Mouse (Mus musculus): ENCODE results near the gene Gatad2a. TPM values are rescaled to one million over a fixed set of nuclear protein-coding genes. Genes with fewer than 3 reads are reported as not detected.

Gatad2a gene
- polyA plus RNA-seq, 2 experiments, result 18.3 to 22.7 TPM

DNA sequence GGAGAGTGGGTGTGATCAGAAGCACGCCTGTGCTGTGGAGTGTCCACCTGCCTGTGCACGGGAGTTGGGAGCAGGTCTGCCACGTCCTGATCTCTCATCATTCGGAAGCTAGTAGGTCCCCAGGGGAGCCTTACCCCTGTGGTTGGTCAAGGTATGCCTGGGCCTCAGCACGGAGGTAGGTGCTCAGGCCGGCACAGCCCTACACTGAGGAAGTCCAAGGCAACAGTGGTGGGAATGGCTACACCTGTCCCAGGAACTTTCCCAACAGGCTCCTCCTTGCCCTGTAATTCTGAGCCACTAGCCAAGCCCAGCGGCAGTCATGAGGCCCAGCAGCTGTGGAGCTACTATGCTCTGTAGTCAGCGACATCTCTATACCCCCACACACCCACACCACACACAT, 116.5 kb downstream of the Gatad2a start:
- Histone ChIP-seq H3K27me3 (ENCODE audit: control insufficient read depth, insufficient read depth, low read length) (peaks cover 56% of the 10 kb centered on the region), H3K9ac (replicated peaks) (no peak overlapping the region), H3K4me1 (replicated peaks; ENCODE audit: control insufficient read depth in 2 of 2, insufficient read depth in 2 of 2, low read length in 1 of 2) (no peaks in the 10 kb centered on the region), H3K36me3 (replicated peaks; ENCODE audit: control insufficient read depth, insufficient read depth, low read depth) (no peaks in the 10 kb centered on the region), H3K4me3 (ENCODE audit: insufficient read depth in 1 of 2, low read depth in 2 of 2, low read length in 2 of 2) (no peak overlapping the region), H3K27ac (no peak overlapping the region), H3K4me2 (ENCODE audit: low read depth) (no peak overlapping the region), H3K9me3 (ENCODE audit: control insufficient read depth, low read length) (no peaks in the 10 kb centered on the region)
- no peak for TF ChIP-seq EP300 (IDR thresholded peaks at IDR 0.05; ENCODE audit: low read depth)
- no peak for TF ChIP-seq CTCF (IDR thresholded peaks at IDR 0.05; ENCODE audit: low read depth)
- ATAC-seq (ENCODE audit: insufficient read depth) (no peak), DNase-seq (ENCODE audit: low read depth in 3 of 3, low spot score in 3 of 3) (no peak)
- 50% methylated on average over 8 of the region's 8 CpGs for WGBS (ENCODE audit: insufficient replicate concordance)

DNA sequence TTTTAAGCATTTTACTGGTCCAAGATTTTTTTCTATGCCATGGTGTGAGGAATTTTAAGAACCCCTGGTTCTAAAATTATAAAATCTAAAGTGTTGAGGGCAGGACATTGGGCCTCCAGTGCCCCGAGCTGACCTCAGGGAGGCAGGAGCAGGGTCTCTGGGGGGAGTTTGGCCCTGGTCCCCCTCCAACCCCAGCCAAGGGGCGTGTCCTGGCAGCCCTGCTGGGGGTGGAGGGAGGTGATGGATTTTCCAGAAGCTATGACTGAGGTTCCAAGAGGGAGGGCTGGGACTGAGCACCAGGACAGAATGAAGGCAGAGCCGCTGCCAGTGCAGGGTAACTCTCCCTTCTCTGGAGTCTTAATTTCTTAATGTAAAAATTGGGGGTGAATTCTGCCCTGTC, 118.2 kb downstream of the Gatad2a start:
- H3K27ac ChIP-seq, result no peak overlapping the region
- H3K9ac ChIP-seq (replicated peaks), result no peak overlapping the region
- no peak overlapping the region for H3K4me2 ChIP-seq (ENCODE audit: low read depth)
- 41% methylated on average over 3 of the region's 3 CpGs for WGBS (ENCODE audit: insufficient replicate concordance)
- no peaks in the 10 kb centered on the region for H3K9me3 ChIP-seq (ENCODE audit: control insufficient read depth, low read length)
- no peak for ATAC-seq (ENCODE audit: insufficient read depth)
- H3K4me1 ChIP-seq (replicated peaks; ENCODE audit: control insufficient read depth in 2 of 2, insufficient read depth in 2 of 2, low read length in 1 of 2), result no peaks in the 10 kb centered on the region
- H3K4me3 ChIP-seq (ENCODE audit: insufficient read depth in 1 of 2, low read depth in 2 of 2, low read length in 2 of 2), result no peak overlapping the region
- no peaks in the 10 kb centered on the region for H3K36me3 ChIP-seq (replicated peaks; ENCODE audit: control insufficient read depth, insufficient read depth, low read depth)
- no peak for DNase-seq (ENCODE audit: low read depth in 3 of 3, low spot score in 3 of 3)
- H3K27me3 ChIP-seq (ENCODE audit: control insufficient read depth, insufficient read depth, low read length), result peaks cover 40% of the 10 kb centered on the region
- no peak for TF ChIP-seq EP300 (IDR thresholded peaks at IDR 0.05; ENCODE audit: low read depth)
- no peak for TF ChIP-seq CTCF (IDR thresholded peaks at IDR 0.05; ENCODE audit: low read depth)

DNA sequence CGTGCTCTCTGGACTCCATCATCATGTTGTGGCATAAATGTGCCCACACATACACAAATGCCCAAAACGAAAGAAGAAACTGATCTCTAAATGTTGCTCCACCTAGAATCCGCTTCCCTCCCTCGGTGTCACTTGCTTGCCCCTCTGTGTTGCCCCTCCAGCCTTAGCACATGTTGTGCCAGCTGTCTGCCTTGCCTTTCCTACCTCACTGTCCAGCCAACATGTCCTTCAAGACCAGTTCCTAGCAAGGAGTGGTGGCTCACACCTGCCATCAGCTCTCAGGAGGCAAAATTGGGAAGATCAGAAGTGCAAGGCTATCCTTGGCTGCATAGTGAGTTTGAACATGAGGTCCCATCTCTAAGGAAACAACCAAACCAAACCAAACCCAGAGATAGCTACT, 118.8 kb downstream of the Gatad2a start:
- Histone ChIP-seq H3K9ac (replicated peaks) (no peak overlapping the region), H3K27ac (no peak overlapping the region), H3K9me3 (ENCODE audit: control insufficient read depth, low read length) (no peaks in the 10 kb centered on the region), H3K4me1 (replicated peaks; ENCODE audit: control insufficient read depth in 2 of 2, insufficient read depth in 2 of 2, low read length in 1 of 2) (no peaks in the 10 kb centered on the region), H3K36me3 (replicated peaks; ENCODE audit: control insufficient read depth, insufficient read depth, low read depth) (no peaks in the 10 kb centered on the region), H3K4me2 (ENCODE audit: low read depth) (no peak overlapping the region), H3K4me3 (ENCODE audit: insufficient read depth in 1 of 2, low read depth in 2 of 2, low read length in 2 of 2) (no peak overlapping the region), H3K27me3 (ENCODE audit: control insufficient read depth, insufficient read depth, low read length) (peaks cover 34% of the 10 kb centered on the region)
- ATAC-seq (ENCODE audit: insufficient read depth) (no peak), DNase-seq (ENCODE audit: low read depth in 3 of 3, low spot score in 3 of 3) (no peak)
- WGBS (ENCODE audit: insufficient replicate concordance), result 80% methylated on average over 4 of the region's 4 CpGs
- TF ChIP-seq CTCF (IDR thresholded peaks at IDR 0.05; ENCODE audit: low read depth) (no peak), EP300 (IDR thresholded peaks at IDR 0.05; ENCODE audit: low read depth) (no peak)

DNA sequence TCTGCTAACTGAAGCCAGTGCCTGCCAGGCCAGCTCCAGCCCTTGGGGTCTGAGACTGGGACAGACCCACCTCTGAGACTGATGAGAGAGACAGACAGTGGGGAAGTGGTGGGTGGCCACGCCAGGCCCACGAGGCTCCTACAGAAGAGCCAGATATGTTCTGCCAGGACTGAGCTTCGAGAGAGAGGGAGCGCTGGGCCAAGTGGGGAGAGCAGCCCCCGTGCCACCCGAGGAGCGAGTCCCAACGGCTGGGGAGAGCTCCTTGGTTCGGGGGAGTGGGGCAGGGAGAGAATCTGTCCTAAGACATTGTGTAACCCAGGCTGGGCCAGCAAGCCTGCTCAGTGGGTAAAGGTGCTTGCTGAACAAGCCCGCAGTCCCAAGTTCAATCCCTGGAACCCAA, 119.2 kb downstream of the Gatad2a start:
- Histone ChIP-seq H3K9ac (replicated peaks) (no peak overlapping the region), H3K4me1 (replicated peaks; ENCODE audit: control insufficient read depth in 2 of 2, insufficient read depth in 2 of 2, low read length in 1 of 2) (no peaks in the 10 kb centered on the region), H3K4me2 (ENCODE audit: low read depth) (no peak overlapping the region), H3K36me3 (replicated peaks; ENCODE audit: control insufficient read depth, insufficient read depth, low read depth) (no peaks in the 10 kb centered on the region), H3K9me3 (ENCODE audit: control insufficient read depth, low read length) (no peaks in the 10 kb centered on the region), H3K4me3 (ENCODE audit: insufficient read depth in 1 of 2, low read depth in 2 of 2, low read length in 2 of 2) (no peak overlapping the region), H3K27me3 (ENCODE audit: control insufficient read depth, insufficient read depth, low read length) (peaks cover 29% of the 10 kb centered on the region), H3K27ac (no peak overlapping the region)
- no peak for ATAC-seq (ENCODE audit: insufficient read depth)
- DNase-seq (ENCODE audit: low read depth in 3 of 3, low spot score in 3 of 3), result no peak
- WGBS (ENCODE audit: insufficient replicate concordance), result 60% methylated on average over 10 of the region's 10 CpGs
- TF ChIP-seq EP300 (IDR thresholded peaks at IDR 0.05; ENCODE audit: low read depth), result no peak
- TF ChIP-seq CTCF (IDR thresholded peaks at IDR 0.05; ENCODE audit: low read depth), result no peak

DNA sequence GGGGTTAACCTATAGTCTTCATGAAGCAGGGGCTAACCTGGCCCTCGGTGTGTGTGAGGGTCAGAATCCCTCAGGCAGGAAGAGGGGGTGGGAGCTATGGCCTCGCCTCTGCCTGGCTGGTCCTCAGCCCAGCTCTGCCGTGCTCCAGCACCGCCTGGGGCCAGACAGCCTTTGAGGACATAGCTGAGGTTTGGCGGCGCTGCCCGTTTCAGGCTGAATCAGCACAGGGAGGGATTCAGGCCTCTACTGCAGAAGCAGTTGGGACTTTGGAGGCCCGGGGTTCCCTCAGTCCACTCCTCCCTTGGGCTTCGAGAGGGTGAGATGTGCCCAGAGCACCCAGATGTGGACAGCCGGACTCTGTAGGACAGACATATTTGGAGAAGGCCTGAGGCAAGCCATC, 120.1 kb downstream of the Gatad2a start:
- H3K27me3 ChIP-seq (ENCODE audit: control insufficient read depth, insufficient read depth, low read length), result peaks cover 21% of the 10 kb centered on the region

More for the DNA sequence above, 120.1 kb downstream of the Gatad2a start:
- TF ChIP-seq CTCF (IDR thresholded peaks at IDR 0.05; ENCODE audit: low read depth), result no peak
- TF ChIP-seq EP300 (IDR thresholded peaks at IDR 0.05; ENCODE audit: low read depth), result no peak
- Histone ChIP-seq H3K9me3 (ENCODE audit: control insufficient read depth, low read length) (no peaks in the 10 kb centered on the region), H3K4me1 (replicated peaks; ENCODE audit: control insufficient read depth in 2 of 2, insufficient read depth in 2 of 2, low read length in 1 of 2) (no peaks in the 10 kb centered on the region), H3K36me3 (replicated peaks; ENCODE audit: control insufficient read depth, insufficient read depth, low read depth) (no peaks in the 10 kb centered on the region), H3K27ac (no peak overlapping the region), H3K9ac (replicated peaks) (no peak overlapping the region), H3K4me2 (ENCODE audit: low read depth) (no peak overlapping the region), H3K4me3 (ENCODE audit: insufficient read depth in 1 of 2, low read depth in 2 of 2, low read length in 2 of 2) (no peak overlapping the region)
- ATAC-seq (ENCODE audit: insufficient read depth) (no peak), DNase-seq (ENCODE audit: low read depth in 3 of 3, low spot score in 3 of 3) (no peak)
- 36% methylated on average over 10 of the region's 10 CpGs for WGBS (ENCODE audit: insufficient replicate concordance)
